Mouse (Mus musculus) hindbrain, embryonic 12.5 days (tissue): ENCODE measurements around the gene Smim5. TPM values are rescaled to one million over a fixed set of nuclear protein-coding genes. Genes with fewer than 3 reads are reported as not detected.

ENCODE experiments used
- ATAC-seq: fragments of 200-750 bp; cut with Nextera tagmentation; 2 replicates; pipeline ENCODE4 v1.8.0; 2017; ENCODE audit warnings: moderate TSS enrichment; ENCODE audit not compliant: low FRiP score
- H3K27ac ChIP-seq: fragments of 300-500 bp; sonication (generic); 2 replicates; pipeline ENCODE4 v1.5.1; 2016; ENCODE audit warnings: mild to moderate bottlenecking
- H3K27me3 ChIP-seq: fragments of 300-500 bp; sonication (generic); 2 replicates; pipeline ENCODE4 v1.6.1; 2016; ENCODE audit warnings: mild to moderate bottlenecking
- H3K36me3 ChIP-seq: fragments of 300-500 bp; sonication (generic); 2 replicates; pipeline ENCODE4 v1.6.1; 2016; ENCODE audit warnings: mild to moderate bottlenecking
- H3K4me1 ChIP-seq: fragments of 300-500 bp; sonication (generic); 2 replicates; pipeline ENCODE4 v1.6.1; 2016
- H3K4me2 ChIP-seq: fragments of 300-500 bp; sonication (generic); replicated peaks from 2 replicates; pipeline ENCODE4 v1.6.1; 2016; ENCODE audit warnings: mild to moderate bottlenecking
- H3K4me3 ChIP-seq: fragments of 300-500 bp; sonication (generic); 2 replicates; pipeline ENCODE4 v1.5.1; 2016; ENCODE audit warnings: mild to moderate bottlenecking
- H3K9ac ChIP-seq: fragments of 300-500 bp; sonication (generic); 2 replicates; pipeline ENCODE4 v1.6.1; 2016; ENCODE audit warnings: mild to moderate bottlenecking, moderate library complexity
- H3K9me3 ChIP-seq: fragments of 300-500 bp; sonication (generic); replicated peaks from 2 replicates; pipeline ENCODE4 v1.6.1; 2016; ENCODE audit warnings: mild to moderate bottlenecking
- WGBS: fragments of 180-500 bp; shearing (Covaris S2); methylation state at CpG from one replicate; pipeline ENCODE4 v1.1.7; 2016; 5-methylcytosine and 5-hydroxymethylcytosine counted together
- polyA plus RNA-seq: library from polyadenylated mRNA; unstranded; fragments of >200 nt; fragmentation: Nextera tagmentation; extraction: Ambion mirVana; gene quantifications from 2 replicates; pipeline ENCODE4 v1.2.1, GENCODE M21; 2016

Gene Smim5
- polyA plus RNA-seq, 1 experiment from 2014 or later: 2.3 TPM

DNA sequence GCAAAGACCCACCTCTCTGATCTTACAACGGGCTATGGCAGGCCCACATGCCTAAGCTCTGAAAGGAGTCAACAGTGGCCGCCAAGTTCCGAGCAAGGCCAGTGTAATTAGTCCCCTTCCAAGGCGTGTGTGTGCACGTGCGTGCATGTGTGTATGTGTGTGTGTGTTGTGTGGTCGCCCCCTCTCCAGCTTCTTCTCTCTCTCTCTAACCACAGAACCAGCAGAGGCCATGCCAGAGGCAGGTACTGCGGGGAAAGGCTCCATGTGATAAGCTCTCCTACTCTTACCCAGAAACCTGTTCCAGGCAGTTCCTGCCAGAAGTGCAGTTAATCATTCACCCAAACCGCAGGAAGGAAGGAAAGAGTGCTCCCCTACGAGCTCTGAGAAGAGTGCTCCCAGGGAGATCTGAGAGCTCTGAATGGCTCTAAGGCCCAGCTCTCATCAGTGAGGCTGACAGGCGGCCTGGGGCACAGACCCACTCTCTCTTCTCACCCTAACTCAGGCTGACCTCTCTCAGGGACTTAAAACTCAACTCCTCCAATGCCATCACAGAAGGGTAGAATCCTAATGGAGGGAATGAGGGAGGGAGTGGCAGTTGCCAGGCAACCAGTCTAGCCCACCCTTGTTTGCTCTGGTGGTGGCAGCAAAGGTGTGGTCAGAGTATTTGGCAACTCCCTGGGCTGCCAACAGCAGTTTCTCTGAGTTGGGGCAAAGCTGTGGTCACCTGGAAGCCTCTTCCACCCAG lies 12.0 kb downstream of the Smim5 start, which contains the start of gene Smim6:
Gene Smim6, plus strand, starts transcription at position 386 of the 745 bp plus-strand sequence.
- H3K27ac ChIP-seq: no peak within 1 kb of the TSS
- H3K4me3 ChIP-seq: no peak within 1 kb of the TSS
- no peak for ATAC-seq
- no peak within 1 kb of the TSS for H3K4me2 ChIP-seq
- WGBS: 83% methylated on average over 11 of the region's 11 CpGs
- H3K9ac ChIP-seq: no peak within 1 kb of the TSS
- no peaks in the 10 kb centered on the region for H3K4me1 ChIP-seq
- no peaks in the 10 kb centered on the region for H3K9me3 ChIP-seq
- no peaks in the 10 kb centered on the region for H3K27me3 ChIP-seq
- peaks cover 59% of the 10 kb centered on the region for H3K36me3 ChIP-seq

GRCm38 (mm10) chr11:115916579-115916978 lies 16.8 kb downstream of the Smim5 start:
- ATAC-seq: no peak
- 87% methylated on average over 4 of the region's 4 CpGs for WGBS
- H3K4me3 ChIP-seq: no peak overlapping the region

DNA sequence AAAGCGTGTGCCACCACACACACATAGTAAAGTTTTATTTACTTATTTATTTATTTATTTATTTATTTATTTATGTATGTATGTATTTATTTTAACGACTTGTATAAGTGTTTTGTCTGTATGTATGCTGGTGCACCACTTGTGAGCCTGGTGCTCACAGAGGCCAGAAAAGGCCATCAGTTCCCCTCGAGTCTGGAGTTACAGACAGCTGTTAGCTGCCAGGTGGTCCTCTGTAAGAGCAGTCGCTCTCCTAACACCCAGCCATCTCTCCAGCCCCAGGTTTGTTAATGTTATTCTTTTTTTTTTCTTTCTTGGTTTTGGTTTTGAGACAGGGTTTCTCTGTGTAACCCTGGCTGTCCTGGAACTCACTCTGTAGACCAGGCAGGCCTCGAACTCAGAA lies 18.9 kb downstream of the Smim5 start:
- H3K9me3 ChIP-seq: no peaks in the 10 kb centered on the region
- no peaks in the 10 kb centered on the region for H3K27me3 ChIP-seq
- ATAC-seq: no peak
- peaks cover 47% of the 10 kb centered on the region for H3K36me3 ChIP-seq
- no peak overlapping the region for H3K4me2 ChIP-seq
- no peak overlapping the region for H3K9ac ChIP-seq
- no peak overlapping the region for H3K27ac ChIP-seq
- H3K4me1 ChIP-seq: no peaks in the 10 kb centered on the region
- WGBS: 88% methylated on average over 5 of the region's 5 CpGs
- H3K4me3 ChIP-seq: no peak overlapping the region

More at GRCm38 (mm10) chr11:115916579-115916978, 16.8 kb downstream of the Smim5 start:
- no peaks in the 10 kb centered on the region for H3K4me1 ChIP-seq
- no peaks in the 10 kb centered on the region for H3K27me3 ChIP-seq
- H3K9me3 ChIP-seq: no peaks in the 10 kb centered on the region
- no peak overlapping the region for H3K27ac ChIP-seq
- H3K9ac ChIP-seq: no peak overlapping the region
- no peak overlapping the region for H3K4me2 ChIP-seq
- peaks cover 50% of the 10 kb centered on the region for H3K36me3 ChIP-seq

- Histone ChIP-seq H3K27ac (no peak overlapping the region), H3K9ac (no peak overlapping the region), H3K4me3 (no peak overlapping the region), H3K9me3 (no peaks in the 10 kb centered on the region), H3K4me1 (no peaks in the 10 kb centered on the region), H3K27me3 (no peaks in the 10 kb centered on the region), H3K4me2 (no peak overlapping the region), H3K36me3 (peaks cover 46% of the 10 kb centered on the region)
- WGBS: 88% methylated on average over 5 of the region's 5 CpGs
- ATAC-seq: no peak
Observed at GRCm38 (mm10) chr11:115919073-115919472, 19.3 kb downstream of the Smim5 start.

- no peak for ATAC-seq
- H3K9ac ChIP-seq: no peak overlapping the region
- H3K27me3 ChIP-seq: no peaks in the 10 kb centered on the region
- H3K4me1 ChIP-seq: no peaks in the 10 kb centered on the region
- 47% methylated on average over 6 of the region's 6 CpGs for WGBS
- no peak overlapping the region for H3K4me3 ChIP-seq
- H3K36me3 ChIP-seq: peaks cover 49% of the 10 kb centered on the region
- no peak overlapping the region for H3K4me2 ChIP-seq
- no peaks in the 10 kb centered on the region for H3K9me3 ChIP-seq
- H3K27ac ChIP-seq: no peak overlapping the region
Observed at GRCm38 (mm10) chr11:115920110-115920818, 20.5 kb downstream of the Smim5 start.

- peaks cover 39% of the 10 kb centered on the region for H3K36me3 ChIP-seq
Observed at GRCm38 (mm10) chr11:115921986-115922385, 22.2 kb downstream of the Smim5 start.

DNA sequence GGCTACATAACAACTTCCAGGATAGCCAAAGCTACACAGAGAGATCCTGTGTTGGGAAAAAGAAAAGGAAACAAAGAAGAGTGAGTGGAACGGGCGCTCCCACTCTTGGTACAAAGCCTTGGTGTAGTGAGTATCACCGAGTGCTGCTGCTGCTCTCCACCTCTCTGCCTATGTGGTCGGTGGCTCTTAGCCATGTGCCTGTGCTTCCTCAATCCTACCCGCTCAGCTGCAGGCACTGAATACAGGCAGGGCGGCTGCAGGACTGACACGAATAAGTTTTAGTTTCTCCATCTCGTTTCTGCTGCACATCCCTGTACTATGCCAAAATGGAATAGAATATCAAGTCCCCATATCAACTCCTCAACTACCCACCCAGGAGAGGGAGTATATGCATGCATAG lies 29.3 kb downstream of the Smim5 start:
- no peak overlapping the region for H3K9ac ChIP-seq
- 95% methylated on average over 8 of the region's 8 CpGs for WGBS

More at GRCm38 (mm10) chr11:115921986-115922385, 22.2 kb downstream of the Smim5 start:
- H3K4me1 ChIP-seq: no peaks in the 10 kb centered on the region
- H3K4me2 ChIP-seq: no peak overlapping the region
- no peak overlapping the region for H3K27ac ChIP-seq
- H3K27me3 ChIP-seq: no peaks in the 10 kb centered on the region
- H3K4me3 ChIP-seq: no peak overlapping the region
- ATAC-seq: no peak
- WGBS: 90% methylated on average over 1 of the region's 1 CpGs
- no peaks in the 10 kb centered on the region for H3K9me3 ChIP-seq
- no peak overlapping the region for H3K9ac ChIP-seq

DNA sequence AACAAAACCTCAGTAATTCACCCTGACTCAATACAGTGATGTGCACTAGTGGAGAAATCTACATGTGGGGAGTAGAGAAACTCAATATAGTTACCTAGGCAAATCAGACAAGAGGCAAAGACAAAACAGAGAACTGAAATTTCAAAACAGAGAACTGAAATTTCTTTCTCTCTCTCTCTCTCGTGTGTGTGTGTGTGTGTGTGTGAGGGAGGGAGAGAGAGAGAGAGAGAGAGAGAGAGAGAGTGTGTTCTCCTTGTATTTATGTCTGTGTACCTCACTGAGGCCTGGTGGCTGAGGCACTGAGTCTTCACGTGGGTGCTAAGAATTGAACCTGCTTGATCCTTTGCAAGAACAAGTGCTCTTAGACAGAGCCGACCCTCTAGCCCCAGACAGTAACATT lies 30.1 kb downstream of the Smim5 start:
- Histone ChIP-seq H3K9ac (no peak overlapping the region), H3K27me3 (no peaks in the 10 kb centered on the region), H3K4me3 (no peak overlapping the region), H3K4me2 (no peak overlapping the region), H3K9me3 (no peaks in the 10 kb centered on the region), H3K36me3 (peaks cover 34% of the 10 kb centered on the region), H3K4me1 (peaks cover 23% of the 10 kb centered on the region), H3K27ac (no peak overlapping the region)
- no peak for ATAC-seq
- WGBS: 81% methylated on average over 2 of the region's 3 CpGs

More for the DNA sequence above, 29.3 kb downstream of the Smim5 start:
- Histone ChIP-seq H3K27me3 (no peaks in the 10 kb centered on the region), H3K4me1 (peaks cover 15% of the 10 kb centered on the region), H3K4me2 (no peak overlapping the region), H3K9me3 (no peaks in the 10 kb centered on the region), H3K27ac (no peak overlapping the region), H3K36me3 (peaks cover 40% of the 10 kb centered on the region), H3K4me3 (no peak overlapping the region)
- no peak for ATAC-seq

DNA sequence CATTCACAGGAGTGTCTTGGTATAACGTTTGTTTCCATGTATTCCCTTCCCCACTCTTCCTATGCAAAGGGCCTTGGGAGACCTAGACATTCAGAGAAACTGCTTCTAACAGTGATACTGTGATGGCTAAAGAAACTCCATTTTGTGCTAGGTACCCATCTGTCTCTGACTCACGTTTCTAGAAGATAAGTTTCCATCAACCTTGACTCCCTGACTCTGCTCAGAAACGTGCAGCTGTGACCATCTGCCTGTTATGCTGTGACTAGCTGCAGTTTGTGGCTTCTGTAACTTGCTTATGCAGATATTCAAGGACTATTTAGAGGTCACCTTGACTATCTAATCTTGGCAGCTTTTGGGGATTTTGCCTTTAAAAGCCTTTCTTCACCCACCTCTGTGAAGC lies 31.5 kb downstream of the Smim5 start:
- 65% methylated on average over 3 of the region's 3 CpGs for WGBS
- Histone ChIP-seq H3K4me3 (no peak overlapping the region), H3K36me3 (peaks cover 37% of the 10 kb centered on the region), H3K9me3 (no peaks in the 10 kb centered on the region), H3K4me1 (peaks cover 28% of the 10 kb centered on the region), H3K9ac (no peak overlapping the region), H3K4me2 (no peak overlapping the region), H3K27ac (no peak overlapping the region), H3K27me3 (no peaks in the 10 kb centered on the region)
- ATAC-seq: no peak

DNA sequence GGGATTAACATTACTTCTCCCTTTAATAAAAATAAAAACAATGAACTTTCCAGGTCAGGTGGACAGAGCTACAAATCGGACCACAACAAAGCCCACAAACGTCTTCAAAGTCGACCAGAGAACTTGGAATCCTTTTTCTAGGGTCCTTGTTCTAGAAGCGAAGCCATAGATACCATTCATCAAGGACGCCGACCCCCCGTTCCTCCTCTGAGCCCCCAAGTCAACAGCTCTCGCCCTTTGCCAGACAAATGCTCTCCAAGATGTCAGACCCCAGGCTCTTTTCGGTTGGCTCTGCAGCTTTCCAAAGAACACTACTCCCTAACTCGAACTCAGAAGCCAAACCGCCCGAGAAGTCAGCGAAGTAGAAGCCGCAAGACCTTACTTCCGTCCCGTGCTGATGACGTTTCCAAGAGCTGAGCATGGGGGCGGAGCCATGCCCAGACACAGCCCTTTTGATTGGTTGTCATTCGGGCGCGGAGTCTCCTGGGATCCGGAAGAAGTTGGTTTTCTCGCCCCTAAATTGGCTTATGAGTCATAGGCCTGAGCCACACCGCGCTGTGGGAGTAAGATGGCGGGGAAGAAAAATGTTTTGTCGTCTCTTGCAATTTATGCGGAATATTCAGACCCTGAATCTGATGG lies 33.5 kb downstream of the Smim5 start, which contains the start of the genes Sap30bp and Recql5:
Gene Sap30bp, plus strand, starts transcription at position 175 of the 639 bp plus-strand sequence.
Gene Recql5, minus strand, starts transcription at position 370 of the 639 bp plus-strand sequence.
- under 1% methylated on average over 28 of the region's 28 CpGs for WGBS

GRCm38 (mm10) chr11:115933747-115934110 lies 34.0 kb downstream of the Smim5 start:
- Histone ChIP-seq H3K4me1 (peaks cover 28% of the 10 kb centered on the region), H3K27me3 (no peaks in the 10 kb centered on the region), H3K36me3 (peaks cover 38% of the 10 kb centered on the region), H3K4me3 (peak overlapping the region; percentile 89), H3K9ac (peak overlapping the region; percentile 80), H3K4me2 (peak overlapping the region; percentile 87), H3K9me3 (no peaks in the 10 kb centered on the region), H3K27ac (peak overlapping the region; percentile 8; the same call in 1 of the 2 replicates)
- ATAC-seq: peak; percentile 71
- 0% methylated on average over 16 of the region's 16 CpGs for WGBS

More for the DNA sequence above, 33.5 kb downstream of the Smim5 start, which contains the start of the genes Sap30bp and Recql5:
- peak within 1 kb of the TSS; percentile 87 for H3K4me2 ChIP-seq
- no peaks in the 10 kb centered on the region for H3K9me3 ChIP-seq
- H3K9ac ChIP-seq: peak within 1 kb of the TSS; percentile 80
- peak within 1 kb of the TSS; percentile 89 for H3K4me3 ChIP-seq
- peaks cover 28% of the 10 kb centered on the region for H3K4me1 ChIP-seq
- no peaks in the 10 kb centered on the region for H3K27me3 ChIP-seq
- peak within 1 kb of the TSS; percentile 8; the same call in 1 of the 2 replicates for H3K27ac ChIP-seq
- ATAC-seq: peak; percentile 99
- peaks cover 41% of the 10 kb centered on the region for H3K36me3 ChIP-seq
